Mouse (Mus musculus): Measurements from ENCODE around the gene Glrb.

Glrb gene

GRCm38 (mm10) chr3:80913111-80913778 is at the start of gene Glrb:
Gene Glrb (minus strand): TSS chr3:80913660.
- no peak for DNase-seq (ENCODE audit: low spot score)

- no peak for DNase-seq (ENCODE audit: low spot score)
Measured at GRCm38 (mm10) chr3:80959965-80960364, 46.5 kb upstream of the Glrb start.

- DNase-seq (ENCODE audit: low spot score), result peak; percentile 2
Measured at GRCm38 (mm10) chr3:80958591-80958990, 45.1 kb upstream of the Glrb start.

DNA sequence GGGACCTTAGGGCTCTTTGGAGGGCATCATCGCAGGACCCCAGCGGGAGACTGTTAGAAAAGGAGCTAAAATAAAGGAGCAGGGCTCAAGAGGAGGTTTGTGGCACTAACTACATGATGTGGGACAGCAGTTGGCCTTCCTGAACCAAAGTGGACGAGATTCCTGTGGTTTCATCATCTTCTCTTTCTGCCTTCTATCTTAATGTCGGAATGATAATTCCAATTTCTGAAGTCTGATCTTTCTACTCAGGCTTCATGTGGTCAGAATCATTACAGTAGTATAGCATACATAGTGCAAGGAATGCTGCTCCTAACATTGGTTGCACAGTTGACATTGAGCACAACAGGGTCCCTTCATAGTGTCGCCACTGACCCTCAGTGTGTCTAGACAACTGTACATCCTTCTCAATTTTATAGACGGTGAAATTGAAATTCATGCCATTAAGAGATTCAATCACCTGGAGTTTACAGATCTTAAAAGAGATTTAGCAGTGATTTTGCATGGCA is 372 bp upstream of the Glrb start:
- DNase-seq (ENCODE audit: low spot score), result no peak

- DNase-seq (ENCODE audit: low spot score), result no peak
Measured at GRCm38 (mm10) chr3:80894745-80895480, 18.5 kb downstream of the Glrb start.

GRCm38 (mm10) chr3:80894328-80894727 is 19.1 kb downstream of the Glrb start:
- no peak for DNase-seq (ENCODE audit: low spot score)

- no peak for DNase-seq (ENCODE audit: low spot score)
Measured at GRCm38 (mm10) chr3:80893055-80893690, 20.3 kb downstream of the Glrb start.

DNA sequence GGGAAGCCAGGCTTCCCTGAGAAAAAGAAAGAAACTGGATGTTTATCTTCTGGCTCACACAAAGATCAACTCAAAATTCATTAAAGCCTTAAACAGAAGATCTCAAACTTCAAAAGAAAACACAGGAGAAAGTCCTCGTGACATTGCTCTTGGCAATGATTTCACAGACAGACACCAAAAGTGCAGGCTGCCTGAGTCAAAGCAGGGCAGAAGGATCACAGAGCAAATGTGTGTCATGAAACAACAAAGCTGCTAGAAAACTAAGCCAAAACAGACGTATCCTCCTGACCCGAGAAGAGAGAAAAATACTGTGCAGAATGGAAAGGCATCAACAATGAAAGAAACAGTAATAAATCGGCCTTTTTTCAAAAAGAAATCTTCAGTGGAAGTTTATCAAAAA is 22.4 kb downstream of the Glrb start:
- DNase-seq (ENCODE audit: low spot score), result no peak

DNA sequence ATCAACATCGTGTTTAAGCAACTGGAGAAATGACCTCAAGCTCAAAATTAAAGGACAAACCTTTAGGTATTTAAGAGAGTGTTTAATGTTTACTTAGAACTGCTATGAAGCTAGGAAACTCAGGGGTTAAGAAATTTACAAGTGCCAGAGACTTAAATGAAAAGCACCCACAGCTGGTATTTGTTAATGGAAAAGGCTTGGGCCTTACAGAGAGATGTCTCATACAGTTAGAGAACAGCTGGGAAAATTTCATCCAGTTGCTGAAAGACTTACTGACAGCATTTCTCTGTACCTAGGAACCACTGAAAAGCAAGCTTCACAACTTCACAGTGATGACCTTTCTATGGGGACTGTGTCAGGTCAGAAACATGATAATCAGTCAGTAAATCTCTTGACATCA is 28.3 kb downstream of the Glrb start:
- DNase-seq (ENCODE audit: low spot score), result no peak

DNA sequence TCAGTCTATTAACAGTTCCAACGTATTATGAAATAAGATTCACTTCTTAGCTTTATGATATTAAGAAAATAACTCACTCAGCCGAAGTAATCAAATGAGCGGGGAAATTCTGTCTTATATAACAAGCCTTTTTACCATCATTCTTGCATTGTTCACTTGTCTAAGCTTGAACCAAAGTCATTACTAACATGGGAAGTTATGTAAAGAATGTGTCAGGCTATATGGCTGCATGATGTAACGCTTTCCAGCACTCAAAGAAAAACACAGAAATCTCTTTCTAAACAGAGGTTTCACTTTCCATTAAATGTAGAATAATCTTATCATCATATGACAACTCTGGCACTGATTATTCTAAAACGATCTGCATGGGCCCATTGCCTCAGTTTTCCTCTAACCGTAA is 29.9 kb downstream of the Glrb start:
- DNase-seq (ENCODE audit: low spot score), result no peak

- DNase-seq (ENCODE audit: low spot score), result no peak
Measured at GRCm38 (mm10) chr3:80880660-80881293, 32.7 kb downstream of the Glrb start.

GRCm38 (mm10) chr3:80878571-80878970 is 34.9 kb downstream of the Glrb start:
- no peak for DNase-seq (ENCODE audit: low spot score)

GRCm38 (mm10) chr3:80874690-80875353 is 38.6 kb downstream of the Glrb start:
- no peak for DNase-seq (ENCODE audit: low spot score)

- DNase-seq (ENCODE audit: low spot score), result no peak
Measured at GRCm38 (mm10) chr3:80874081-80874480, 39.4 kb downstream of the Glrb start.

GRCm38 (mm10) chr3:80871472-80872171 is 41.8 kb downstream of the Glrb start:
- no peak for DNase-seq (ENCODE audit: low spot score)

GRCm38 (mm10) chr3:80867328-80867727 is 46.1 kb downstream of the Glrb start:
- DNase-seq (ENCODE audit: low spot score), result no peak

DNA sequence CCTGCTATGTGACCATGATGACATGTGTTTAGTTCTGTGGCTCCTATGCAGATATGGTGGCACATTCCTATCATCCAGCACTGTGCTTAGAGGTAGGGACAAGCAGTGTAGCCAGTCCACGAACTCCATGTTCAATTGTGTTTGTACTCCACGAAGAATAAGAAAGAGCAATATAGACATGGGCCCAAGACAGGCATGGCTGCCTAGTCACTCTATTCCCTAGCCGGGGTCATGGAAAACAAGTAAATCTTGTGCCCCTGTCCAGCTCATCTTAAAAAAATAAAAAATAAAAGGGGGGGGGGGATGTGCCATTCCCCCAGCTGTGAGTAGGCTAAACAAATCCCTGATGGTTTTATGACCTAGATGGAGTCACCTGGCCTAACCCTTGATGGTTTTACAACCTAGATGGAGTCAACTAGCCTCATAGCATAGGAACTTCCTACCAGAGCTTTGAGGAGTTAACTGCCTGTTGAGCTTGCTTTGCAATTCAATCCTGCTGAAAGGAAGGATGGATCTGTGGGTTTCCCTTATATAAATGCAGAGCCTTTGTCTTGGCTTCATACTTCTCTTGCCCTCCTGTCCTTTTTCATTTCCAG is 60.5 kb downstream of the Glrb start:
- no peak for DNase-seq (ENCODE audit: low spot score)

GRCm38 (mm10) chr3:80850947-80851346 is 62.5 kb downstream of the Glrb start:
- DNase-seq (ENCODE audit: low spot score), result no peak

DNA sequence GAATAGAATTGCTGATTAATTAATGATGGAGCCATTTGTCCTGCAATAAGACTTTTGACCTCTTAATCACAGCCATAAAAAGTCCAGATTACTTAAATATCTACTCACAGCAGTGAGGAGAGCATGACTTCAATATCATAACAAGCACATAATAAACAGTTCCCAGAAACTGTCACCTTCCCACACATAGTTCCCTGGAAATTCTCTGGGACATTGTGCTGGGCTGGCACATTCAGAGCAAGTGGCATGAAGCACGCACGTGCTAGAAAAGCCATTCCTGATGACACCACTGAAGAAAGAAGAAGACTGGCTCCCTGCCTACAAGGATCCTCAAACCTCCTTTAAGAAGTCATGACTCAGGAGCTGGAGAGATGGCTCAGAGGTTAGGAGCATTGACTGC is 67.8 kb downstream of the Glrb start:
- no peak for DNase-seq (ENCODE audit: low spot score)

GRCm38 (mm10) chr3:80839845-80840244 is 73.6 kb downstream of the Glrb start:
- no peak for DNase-seq (ENCODE audit: low spot score)

DNA sequence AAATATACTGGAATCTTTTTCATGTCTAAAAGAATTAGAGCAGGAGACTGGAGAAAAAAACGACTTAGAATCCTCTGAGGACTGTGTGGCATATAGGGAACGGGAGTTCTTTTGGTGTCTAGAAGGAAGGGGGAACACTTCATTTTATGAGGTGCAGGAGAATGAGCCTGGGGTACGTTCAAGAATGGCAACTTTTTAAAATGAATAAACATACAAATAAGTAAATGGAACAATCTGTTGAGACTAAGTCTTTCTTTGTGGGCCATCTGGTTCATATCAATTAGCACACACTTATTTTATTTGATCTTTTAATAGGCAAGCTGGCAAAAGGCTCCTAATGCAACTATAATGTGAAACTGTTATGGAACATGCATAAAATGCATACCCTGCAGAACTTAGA is 75.9 kb downstream of the Glrb start:
- no peak for DNase-seq (ENCODE audit: low spot score)
